Mouse (Mus musculus): ENCODE data around the gene Gbp9.

Gbp9 gene

GRCm38 (mm10) chr5:105053471-105054169 is 85.7 kb downstream of the Gbp9 start:
- DNase-seq: peak; percentile 7 to 20

GRCm38 (mm10) chr5:105032362-105032761 is 107.0 kb downstream of the Gbp9 start:
- peak in 1 of 2 experiments; percentile 14 for DNase-seq
